Mouse (Mus musculus) liver, embryonic 12.5 days (tissue): ENCODE measurements around the gene Sez6l. TPM values are rescaled to one million over a fixed set of nuclear protein-coding genes. Genes with fewer than 3 reads are reported as not detected.
A peak's percentile ranks its signal among the peaks of the same experiment; 100 is the strongest.

Experiments
- ATAC-seq: fragments of 200-750 bp; cut with Nextera tagmentation; 2 replicates; pipeline ENCODE4 v1.8.0; 2017; ENCODE audit warnings: moderate number of reproducible peaks, mild to moderate bottlenecking, moderate library complexity
- H3K27ac ChIP-seq: fragments of 300-500 bp; sonication (generic); 2 replicates; pipeline ENCODE4 v1.5.1; 2016; ENCODE audit warnings: mild to moderate bottlenecking
- H3K27me3 ChIP-seq: fragments of 300-500 bp; sonication (generic); replicated peaks from 2 replicates; pipeline ENCODE4 v1.6.1; 2016; ENCODE audit warnings: mild to moderate bottlenecking, moderate library complexity
- H3K36me3 ChIP-seq: fragments of 300-500 bp; sonication (generic); 2 replicates; pipeline ENCODE4 v1.6.1; 2016; ENCODE audit warnings: mild to moderate bottlenecking, moderate library complexity
- H3K4me1 ChIP-seq: fragments of 300-500 bp; sonication (generic); 2 replicates; pipeline ENCODE4 v1.6.1; 2016
- H3K4me2 ChIP-seq: fragments of 300-500 bp; sonication (generic); 2 replicates; pipeline ENCODE4 v1.6.1; 2016; ENCODE audit warnings: mild to moderate bottlenecking, moderate library complexity
- H3K4me3 ChIP-seq: fragments of 300-500 bp; sonication (generic); 2 replicates; pipeline ENCODE4 v1.5.1; 2016; ENCODE audit warnings: mild to moderate bottlenecking, moderate library complexity
- H3K9ac ChIP-seq: fragments of 300-500 bp; sonication (generic); 2 replicates; pipeline ENCODE4 v1.6.1; 2016; ENCODE audit warnings: mild to moderate bottlenecking, moderate library complexity
- H3K9me3 ChIP-seq: fragments of 300-500 bp; sonication (generic); replicated peaks from 2 replicates; pipeline ENCODE4 v1.6.1; 2016; ENCODE audit warnings: mild to moderate bottlenecking, moderate library complexity
- WGBS: fragments of 180-500 bp; shearing (Covaris S2); methylation state at CpG from one replicate; pipeline ENCODE4 v1.1.7; 2016; ENCODE audit not compliant: insufficient replicate concordance; 5-methylcytosine and 5-hydroxymethylcytosine counted together
- polyA plus RNA-seq: library from polyadenylated mRNA; unstranded; fragments of >200 nt; fragmentation: Nextera tagmentation; extraction: Ambion mirVana; gene quantifications from 2 replicates; pipeline ENCODE4 v1.2.1, GENCODE M21; 2016

The Sez6l gene
- polyA plus RNA-seq, 1 experiment from 2014 or later = 0.06 TPM

DNA sequence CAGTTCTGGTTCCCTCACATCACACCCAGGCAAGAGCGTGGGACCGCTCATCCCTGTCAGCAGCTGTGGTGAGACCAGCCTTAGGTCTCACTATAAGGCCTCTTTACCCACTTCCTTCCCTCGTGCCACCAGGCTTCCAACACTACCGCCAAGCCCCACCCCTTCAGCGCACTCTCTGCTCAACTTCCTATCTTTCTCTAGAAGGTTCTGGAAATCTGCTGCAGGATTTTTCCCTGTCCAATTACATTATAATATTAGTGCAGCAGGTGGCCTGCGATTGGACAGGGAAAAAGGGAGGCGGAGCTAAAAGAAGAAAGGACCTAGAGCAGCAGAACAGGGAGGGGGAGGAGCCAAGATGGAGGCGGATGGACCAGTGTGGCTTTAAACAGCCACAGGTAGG is 94.0 kb downstream of the Sez6l start:
- Histone ChIP-seq H3K4me1 (peaks cover 11% of the 10 kb centered on the region), H3K9me3 (no peaks in the 10 kb centered on the region), H3K9ac (no peak overlapping the region), H3K27ac (no peak overlapping the region), H3K36me3 (no peaks in the 10 kb centered on the region), H3K27me3 (peaks cover 52% of the 10 kb centered on the region), H3K4me2 (no peak overlapping the region), H3K4me3 (no peak overlapping the region)
- WGBS = 37% methylated on average over 8 of the region's 8 CpGs
- ATAC-seq = no peak

DNA sequence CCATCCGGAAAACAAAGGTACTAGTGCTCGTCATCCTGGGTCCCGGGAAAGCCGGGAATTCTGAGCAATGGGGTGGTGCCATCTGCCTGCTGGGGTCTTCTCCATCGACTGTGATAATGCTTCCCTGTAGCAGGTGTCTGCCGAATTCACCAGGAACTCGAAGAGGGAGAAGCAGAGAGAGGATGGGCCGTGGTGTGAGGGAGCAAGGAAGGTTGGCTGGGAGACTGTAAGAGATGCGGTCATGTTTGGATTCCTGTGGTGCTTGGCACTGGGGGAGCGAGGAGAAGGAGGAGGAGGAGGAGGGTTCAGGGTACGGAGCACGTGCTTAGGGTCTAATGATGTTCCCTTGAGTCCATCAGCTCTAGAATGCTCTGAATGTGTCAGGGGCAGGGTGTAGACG is 94.4 kb downstream of the Sez6l start:
- H3K9me3 ChIP-seq = no peaks in the 10 kb centered on the region
- no peak overlapping the region for H3K4me3 ChIP-seq
- peaks cover 56% of the 10 kb centered on the region for H3K27me3 ChIP-seq
- no peaks in the 10 kb centered on the region for H3K36me3 ChIP-seq
- H3K4me1 ChIP-seq = peaks cover 10% of the 10 kb centered on the region
- no peak overlapping the region for H3K27ac ChIP-seq
- no peak overlapping the region for H3K4me2 ChIP-seq
- ATAC-seq = no peak
- 53% methylated on average over 13 of the region's 13 CpGs for WGBS
- H3K9ac ChIP-seq = no peak overlapping the region

DNA sequence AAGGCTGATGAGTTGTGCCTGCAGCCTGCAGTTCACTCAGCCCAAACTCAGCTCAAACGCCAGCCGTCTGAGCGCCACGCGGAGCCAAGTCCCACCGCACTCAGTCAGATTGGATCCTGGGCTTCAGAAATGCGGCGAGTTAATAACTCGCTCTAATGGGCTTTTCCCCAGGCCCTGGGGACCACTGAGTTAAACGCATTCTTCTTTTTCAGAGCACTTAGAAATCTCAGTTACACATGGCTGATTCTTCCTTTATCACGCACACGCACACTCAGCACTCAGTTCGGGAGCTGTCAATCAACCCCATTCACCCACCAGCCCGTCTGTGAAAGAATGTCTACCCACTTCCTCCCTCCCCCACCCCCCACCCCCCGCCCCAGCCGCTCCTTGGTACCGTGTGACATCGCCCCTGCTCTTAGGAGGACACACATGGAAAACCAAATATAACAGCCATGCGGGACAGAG is 95.0 kb downstream of the Sez6l start:
- Histone ChIP-seq H3K36me3 (no peaks in the 10 kb centered on the region), H3K4me1 (peaks cover 4% of the 10 kb centered on the region), H3K4me3 (no peak overlapping the region), H3K27ac (no peak overlapping the region), H3K9me3 (no peaks in the 10 kb centered on the region), H3K27me3 (peaks cover 54% of the 10 kb centered on the region), H3K9ac (no peak overlapping the region), H3K4me2 (no peak overlapping the region)
- 31% methylated on average over 19 of the region's 19 CpGs for WGBS
- ATAC-seq = no peak

DNA sequence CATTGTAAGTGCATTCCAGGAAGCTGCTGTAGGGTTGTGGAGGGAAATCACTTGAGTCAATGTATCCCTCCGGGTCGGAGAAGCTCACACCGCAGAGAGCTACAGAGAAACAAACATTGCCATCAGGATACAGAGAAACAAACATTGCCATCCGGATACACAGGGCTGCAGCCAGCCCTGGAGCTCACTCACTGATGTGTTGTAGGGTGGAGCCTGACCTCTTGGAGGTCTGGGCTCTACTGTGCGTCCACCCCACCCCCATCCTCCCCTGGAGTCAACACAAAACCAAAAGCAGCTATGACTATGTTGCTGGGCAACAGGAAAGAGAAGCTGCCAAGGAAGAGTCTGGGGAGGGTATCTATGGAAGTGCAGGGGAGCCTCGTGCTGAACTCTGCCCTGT is 103.5 kb downstream of the Sez6l start:
- H3K9ac ChIP-seq = no peak overlapping the region
- no peak for ATAC-seq
- 42% methylated on average over 6 of the region's 6 CpGs for WGBS
- no peaks in the 10 kb centered on the region for H3K36me3 ChIP-seq
- H3K27me3 ChIP-seq = 0 out of 2 replicates have a peak, but pooled peaks cover 8% of the 10 kb centered on the region
- no peak overlapping the region for H3K27ac ChIP-seq
- no peak overlapping the region for H3K4me2 ChIP-seq
- H3K4me3 ChIP-seq = no peak overlapping the region
- no peaks in the 10 kb centered on the region for H3K4me1 ChIP-seq
- H3K9me3 ChIP-seq = no peaks in the 10 kb centered on the region

DNA sequence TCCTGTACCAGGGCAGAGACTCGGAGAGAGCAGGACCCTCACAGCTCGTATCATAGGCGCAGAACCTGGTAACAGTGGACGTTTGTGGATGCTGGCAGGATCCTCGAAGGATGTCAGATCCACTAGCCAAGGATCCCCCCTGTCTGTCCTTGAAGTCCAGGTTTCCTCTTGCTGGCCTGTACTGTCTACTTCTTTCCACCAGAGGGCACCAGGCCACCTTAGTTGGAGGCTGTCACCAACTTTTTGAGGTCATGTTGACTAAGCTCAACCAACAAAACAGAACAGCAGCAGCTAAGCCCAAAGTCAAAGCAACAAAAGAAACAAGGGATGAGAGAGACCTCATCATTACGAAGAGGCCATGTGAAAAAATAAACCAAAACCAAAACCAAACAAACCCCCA is 106.8 kb downstream of the Sez6l start:
- H3K4me2 ChIP-seq = no peak overlapping the region
- H3K36me3 ChIP-seq = no peaks in the 10 kb centered on the region
- ATAC-seq = no peak
- no peak overlapping the region for H3K27ac ChIP-seq
- H3K4me3 ChIP-seq = no peak overlapping the region
- no peaks in the 10 kb centered on the region for H3K4me1 ChIP-seq
- no peaks in the 10 kb centered on the region for H3K9me3 ChIP-seq
- no peak overlapping the region for H3K9ac ChIP-seq
- no peaks in the 10 kb centered on the region; the same call in 1 of the 2 replicates for H3K27me3 ChIP-seq
- 57% methylated on average over 6 of the region's 6 CpGs for WGBS

DNA sequence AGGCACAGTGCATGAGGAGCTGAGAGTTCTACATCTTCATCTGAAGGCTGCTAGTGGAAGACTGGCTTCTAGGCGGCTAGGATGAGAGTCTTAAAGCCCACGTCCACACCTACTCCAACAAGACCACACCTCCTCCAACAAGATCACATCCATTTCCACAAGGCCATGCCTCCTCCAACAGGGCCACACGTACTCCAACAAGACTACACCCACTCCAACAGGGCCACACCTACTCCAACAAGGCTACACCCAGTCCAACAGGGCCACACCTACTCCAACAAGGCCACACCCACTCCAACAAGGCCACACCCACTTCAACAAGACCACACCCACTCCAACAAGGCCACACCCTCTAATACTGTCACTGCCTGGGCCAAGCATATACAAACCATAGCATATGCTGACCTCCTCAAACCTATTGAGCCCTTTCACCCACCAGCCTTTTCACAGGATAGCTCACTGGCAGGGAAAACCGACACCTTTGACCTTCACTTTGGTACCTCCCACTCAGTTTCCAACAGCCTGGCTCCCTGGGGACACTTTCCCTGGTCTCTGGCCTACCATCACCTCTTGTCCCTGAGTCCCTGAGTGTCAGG is 107.9 kb downstream of the Sez6l start:
- Histone ChIP-seq H3K4me3 (no peak overlapping the region), H3K4me1 (no peaks in the 10 kb centered on the region), H3K27me3 (no peaks in the 10 kb centered on the region; the same call in 1 of the 2 replicates), H3K9ac (no peak overlapping the region), H3K27ac (no peak overlapping the region), H3K4me2 (no peak overlapping the region), H3K36me3 (no peaks in the 10 kb centered on the region), H3K9me3 (no peaks in the 10 kb centered on the region)
- ATAC-seq = peak; percentile 44; the same call in 1 of the 2 replicates
- WGBS = 47% methylated on average over 4 of the region's 4 CpGs

DNA sequence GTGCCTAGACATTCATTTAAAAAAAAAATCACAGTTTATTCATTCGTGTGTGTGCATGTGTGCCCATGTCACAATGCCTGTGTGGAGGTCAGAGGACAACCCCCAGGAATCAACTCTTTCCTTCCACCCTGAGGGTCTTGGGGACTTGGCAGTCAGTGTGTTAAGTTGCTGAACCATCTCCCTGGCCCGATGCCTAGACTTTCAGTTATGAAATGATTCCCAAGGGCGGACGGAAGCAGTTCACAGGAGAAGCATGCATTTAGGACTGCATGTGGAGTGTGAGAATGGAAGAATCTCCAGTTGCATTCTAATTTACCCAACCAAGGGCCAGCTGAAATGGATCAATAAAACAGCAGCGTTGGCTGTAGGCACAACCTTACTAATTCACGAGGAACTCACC is 110.7 kb downstream of the Sez6l start:
- ATAC-seq = no peak
- no peak overlapping the region for H3K4me3 ChIP-seq
- peaks cover 5% of the 10 kb centered on the region; the same call in 1 of the 2 replicates for H3K27me3 ChIP-seq
- H3K9ac ChIP-seq = no peak overlapping the region
- H3K9me3 ChIP-seq = no peaks in the 10 kb centered on the region
- no peak overlapping the region for H3K27ac ChIP-seq
- 62% methylated on average over 6 of the region's 6 CpGs for WGBS
- H3K36me3 ChIP-seq = no peaks in the 10 kb centered on the region
- no peak overlapping the region for H3K4me2 ChIP-seq
- no peaks in the 10 kb centered on the region for H3K4me1 ChIP-seq

DNA sequence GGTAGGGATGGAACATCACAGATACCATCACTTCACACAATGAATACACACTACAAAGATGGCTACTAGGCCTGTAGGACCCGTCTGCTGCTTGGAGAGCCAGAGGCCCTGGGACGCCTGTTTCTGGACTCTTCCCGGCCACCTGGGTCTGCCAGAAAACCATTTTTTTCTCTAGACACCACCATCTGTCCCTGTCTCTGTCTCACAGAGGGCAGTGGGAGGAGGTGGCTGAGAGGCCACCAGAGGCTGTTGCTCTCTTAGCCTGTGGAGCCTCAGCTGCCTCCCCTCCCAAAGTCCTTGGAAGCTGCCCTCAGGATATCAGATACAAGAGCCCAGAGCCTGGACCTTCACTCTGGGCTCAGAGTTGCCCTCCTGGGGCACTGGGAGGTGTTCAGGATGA is 117.1 kb downstream of the Sez6l start:
- no peak for ATAC-seq
- H3K27me3 ChIP-seq = peaks cover 33% of the 10 kb centered on the region; the same call in 1 of the 2 replicates

DNA sequence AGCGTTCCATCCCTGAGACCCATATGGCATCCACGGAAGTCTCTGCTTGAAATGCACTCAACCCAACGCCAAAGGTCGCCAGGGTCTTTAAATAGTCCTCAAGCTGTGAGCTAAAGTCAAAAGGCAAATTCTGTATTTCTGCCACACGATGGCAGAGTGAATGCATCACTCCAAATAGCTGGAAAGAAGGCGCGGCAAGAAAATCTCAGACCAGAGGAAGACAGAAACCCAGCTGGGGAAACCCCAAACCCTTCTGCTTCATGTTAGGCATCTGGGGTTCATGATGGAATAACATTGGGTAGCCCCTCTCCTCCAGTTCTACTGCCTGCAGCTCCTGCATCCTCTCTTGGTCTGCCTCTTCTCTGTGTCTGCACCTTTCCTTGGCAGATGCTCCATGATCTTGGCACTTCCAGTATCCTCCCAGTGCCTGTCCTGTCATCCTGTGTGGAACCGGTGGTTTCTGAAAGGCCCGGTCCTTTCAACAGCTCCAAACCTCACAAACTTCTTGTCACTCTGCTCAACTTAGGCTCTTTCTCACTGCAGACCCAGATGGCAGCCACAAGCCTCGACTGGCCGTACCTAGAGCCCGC is 121.9 kb downstream of the Sez6l start:
- Histone ChIP-seq H3K27ac (no peak overlapping the region), H3K36me3 (no peaks in the 10 kb centered on the region), H3K27me3 (peaks cover 53% of the 10 kb centered on the region), H3K9ac (no peak overlapping the region), H3K4me3 (no peak overlapping the region), H3K4me2 (no peak overlapping the region), H3K4me1 (no peaks in the 10 kb centered on the region), H3K9me3 (no peaks in the 10 kb centered on the region)
- 45% methylated on average over 12 of the region's 12 CpGs for WGBS
- ATAC-seq = no peak

More for the DNA sequence above, 117.1 kb downstream of the Sez6l start:
- H3K36me3 ChIP-seq = no peaks in the 10 kb centered on the region
- H3K9me3 ChIP-seq = no peaks in the 10 kb centered on the region
- WGBS = 56% methylated on average over 3 of the region's 3 CpGs
- H3K4me1 ChIP-seq = no peaks in the 10 kb centered on the region
- H3K27ac ChIP-seq = no peak overlapping the region
- H3K4me2 ChIP-seq = no peak overlapping the region
- no peak overlapping the region for H3K4me3 ChIP-seq
- H3K9ac ChIP-seq = no peak overlapping the region

DNA sequence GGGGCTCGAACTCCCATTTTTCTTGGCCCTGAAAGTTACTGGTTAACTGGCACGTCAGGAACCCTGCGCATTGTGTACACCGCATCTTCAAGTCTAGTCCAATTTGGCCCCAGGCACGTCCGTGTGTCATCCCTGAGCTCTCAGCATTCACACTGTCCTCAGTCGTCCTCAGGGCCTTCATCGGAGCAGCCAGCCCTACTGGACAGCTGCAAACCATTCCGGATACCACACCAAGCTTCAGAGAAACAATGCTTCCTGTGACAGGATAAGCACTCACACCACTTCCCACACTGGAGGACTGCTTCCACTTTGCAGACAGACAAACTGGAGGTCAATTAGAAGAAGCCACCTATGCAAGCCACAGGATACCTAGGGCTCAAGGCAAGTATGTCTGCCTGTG is 123.9 kb downstream of the Sez6l start:
- 30% methylated on average over 9 of the region's 9 CpGs for WGBS
- H3K4me1 ChIP-seq = no peaks in the 10 kb centered on the region
- H3K27me3 ChIP-seq = peaks cover 65% of the 10 kb centered on the region
- H3K9me3 ChIP-seq = no peaks in the 10 kb centered on the region
- no peak for ATAC-seq
- H3K4me2 ChIP-seq = no peak overlapping the region
- no peak overlapping the region for H3K4me3 ChIP-seq
- H3K9ac ChIP-seq = no peak overlapping the region
- H3K36me3 ChIP-seq = no peaks in the 10 kb centered on the region
- no peak overlapping the region for H3K27ac ChIP-seq

DNA sequence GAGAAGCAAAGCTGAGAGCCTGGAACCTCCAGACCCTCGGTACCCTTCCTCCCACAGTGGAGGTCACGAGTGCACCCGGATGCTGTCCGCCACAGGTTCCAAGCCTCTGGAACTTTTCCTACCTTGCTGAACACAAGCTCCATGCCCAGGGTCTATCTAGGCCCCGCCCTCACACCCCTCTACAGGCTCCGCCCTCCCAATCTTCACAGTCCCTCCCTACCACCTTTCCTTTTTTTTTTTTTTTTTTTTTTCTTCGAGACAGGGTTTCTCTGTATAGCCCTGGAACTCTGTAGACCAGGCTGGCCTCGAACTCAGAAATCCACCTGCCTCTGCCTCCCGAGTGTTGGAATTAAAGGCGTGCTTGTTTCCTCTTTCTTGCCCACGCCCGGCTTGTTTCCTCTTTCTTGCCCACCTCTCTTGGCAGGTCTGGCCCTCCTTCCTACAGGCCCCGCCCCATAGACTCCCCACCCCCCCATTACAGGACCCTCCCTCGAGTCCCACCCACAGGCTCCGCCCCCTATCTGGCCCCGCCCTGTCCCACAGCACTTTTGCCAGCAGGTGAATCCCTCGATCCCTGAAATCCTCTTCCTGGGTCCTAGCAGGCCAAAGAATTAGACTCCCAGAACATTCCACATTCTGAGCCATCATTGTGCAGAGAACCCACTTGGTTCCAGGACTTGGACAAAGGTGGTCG is 128.1 kb downstream of the Sez6l start, which contains the start of gene Gm6588:
TSS of gene Gm6588 (plus strand) at position 680 of the 694 bp plus-strand sequence.
- no peaks in the 10 kb centered on the region for H3K9me3 ChIP-seq
- H3K4me3 ChIP-seq = no peak within 1 kb of the TSS
- no peak within 1 kb of the TSS for H3K9ac ChIP-seq
- no peak within 1 kb of the TSS for H3K4me2 ChIP-seq
- no peaks in the 10 kb centered on the region for H3K4me1 ChIP-seq
- no peak within 1 kb of the TSS for H3K27ac ChIP-seq
- H3K36me3 ChIP-seq = no peaks in the 10 kb centered on the region
- peaks cover 63% of the 10 kb centered on the region for H3K27me3 ChIP-seq
- no peak for ATAC-seq
- 45% methylated on average over 18 of the region's 18 CpGs for WGBS

DNA sequence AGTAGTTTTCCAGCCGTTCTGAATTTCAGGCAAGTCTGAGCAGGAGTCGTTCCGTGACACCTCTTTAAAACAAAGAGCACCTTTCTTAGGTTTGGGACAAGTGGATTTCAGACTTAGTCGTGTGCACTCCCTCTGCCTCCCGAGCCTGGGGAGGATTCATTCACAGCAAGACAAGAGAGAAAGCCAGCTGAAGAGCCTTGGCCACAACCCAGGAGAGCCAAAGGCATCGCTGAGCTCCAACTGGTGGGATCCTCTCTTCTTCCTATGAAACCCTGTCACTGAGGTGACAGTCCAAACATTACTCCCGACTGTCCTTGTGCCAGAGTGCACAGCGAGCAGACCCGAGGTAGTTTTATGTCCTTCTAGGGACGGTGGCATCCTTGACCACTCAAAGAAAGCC is 138.4 kb downstream of the Sez6l start:
- 47% methylated on average over 10 of the region's 10 CpGs for WGBS
- Histone ChIP-seq H3K9ac (no peak overlapping the region), H3K4me2 (no peak overlapping the region), H3K27me3 (peaks cover 44% of the 10 kb centered on the region), H3K4me1 (no peaks in the 10 kb centered on the region), H3K9me3 (no peaks in the 10 kb centered on the region), H3K27ac (no peak overlapping the region), H3K36me3 (no peaks in the 10 kb centered on the region), H3K4me3 (no peak overlapping the region)
- ATAC-seq = no peak
